Mouse (Mus musculus) naive thymus-derived CD4-positive, alpha-beta T cell, adult 5 months (primary cell): ENCODE data around the gene Vmn1r208. TPM values are rescaled to one million over a fixed set of nuclear protein-coding genes. Genes with fewer than 3 reads are reported as not detected.

Experiments
- polyA plus RNA-seq: library from polyadenylated mRNA; unstranded; fragments of 100-300 nt; shearing (Covaris generic); gene quantifications from one replicate; pipeline ENCODE4 v1.2.1, GENCODE M21; 2017

Vmn1r208 gene
- 0.25 TPM for polyA plus RNA-seq

DNA sequence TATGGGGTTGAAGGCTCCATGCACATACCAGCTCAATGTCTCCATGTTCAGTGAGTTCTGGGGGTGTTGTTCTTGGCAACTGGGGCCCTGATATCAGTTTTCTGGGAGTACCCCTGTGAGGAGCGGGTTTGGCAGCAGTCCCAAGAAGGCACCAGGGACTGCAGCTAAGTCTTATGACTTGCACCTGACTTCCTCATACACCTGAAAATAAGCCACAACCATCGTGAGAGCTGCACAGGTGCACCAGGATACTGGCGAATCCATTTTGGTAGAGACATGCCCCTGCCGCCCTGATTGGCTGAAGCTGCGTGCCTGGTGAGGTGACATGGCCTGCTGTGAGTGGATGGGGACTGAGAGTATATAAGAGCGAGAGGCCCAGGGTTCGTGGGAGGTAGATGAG is at the start of gene Vmn1r208:
Gene Vmn1r208, minus strand, starts transcription at position 101 of the 400 bp plus-strand sequence.

DNA sequence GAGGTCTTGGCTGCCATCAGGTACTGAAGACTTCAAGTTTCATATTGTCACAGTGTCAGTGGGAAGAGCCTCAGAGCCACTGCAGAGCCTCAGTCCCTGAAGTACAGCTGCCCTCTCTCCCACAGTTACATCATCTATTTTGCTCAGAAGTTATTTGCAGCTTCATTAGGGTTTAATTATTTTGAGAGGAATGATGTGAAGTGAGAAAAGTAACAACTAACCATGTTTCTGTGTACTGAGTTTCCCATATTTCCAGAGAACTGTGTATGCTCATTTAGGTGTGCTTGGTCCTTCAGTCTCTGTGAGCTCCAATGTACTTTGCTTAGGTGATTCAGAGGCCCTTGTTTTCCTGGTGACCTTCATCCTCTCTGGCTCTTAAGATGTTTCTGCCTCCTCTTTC is 32.4 kb upstream of the Vmn1r208 start, which contains the start of gene Vmn1r209:
Gene Vmn1r209, minus strand, starts transcription at position 101 of the 400 bp plus-strand sequence.

DNA sequence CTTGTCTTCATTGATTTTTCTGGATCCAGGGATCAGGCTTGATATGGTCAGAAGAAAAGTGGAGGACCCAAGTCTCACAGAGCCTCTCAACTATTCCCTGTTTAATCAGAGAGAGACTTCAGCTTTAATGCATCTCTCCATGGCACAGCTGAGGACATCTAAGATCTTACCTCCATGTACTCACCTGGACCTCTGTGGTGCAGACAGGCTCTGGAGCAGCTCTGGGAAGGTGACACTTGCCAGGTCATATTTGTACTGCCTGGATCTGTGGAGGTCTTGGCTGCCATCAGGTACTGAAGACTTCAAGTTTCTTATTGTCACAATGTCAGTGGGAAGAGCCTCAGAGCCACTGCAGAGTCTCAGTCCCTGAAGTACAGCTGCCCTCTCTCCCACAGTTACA is 47.7 kb downstream of the Vmn1r208 start, which contains the start of gene Vmn1r207-ps:
Gene Vmn1r207-ps, minus strand, starts transcription at position 101 of the 400 bp plus-strand sequence.

Other genes with a start within 250 kb of the Vmn1r208 start
- gene Vmn1r204, start 224.2 kb downstream of the Vmn1r208 start, polyA plus RNA-seq: not detected
- not detected for gene Vmn1r205, start 184.4 kb downstream of the Vmn1r208 start, polyA plus RNA-seq
- gene Vmn1r206, start 153.1 kb downstream of the Vmn1r208 start, polyA plus RNA-seq: not detected
- not detected for gene Vmn1r207-ps, start 47.8 kb downstream of the Vmn1r208 start, polyA plus RNA-seq
- 0.15 TPM for gene Vmn1r209, start 32.3 kb upstream of the Vmn1r208 start, polyA plus RNA-seq
- 0.15 TPM for gene Vmn1r210, start 53.9 kb upstream of the Vmn1r208 start, polyA plus RNA-seq
- gene Vmn1r211, start 80.2 kb upstream of the Vmn1r208 start, polyA plus RNA-seq: not detected
- gene Vmn1r212, start 106.8 kb upstream of the Vmn1r208 start, polyA plus RNA-seq: not detected
- not detected for gene Vmn1r213, start 230.3 kb upstream of the Vmn1r208 start, polyA plus RNA-seq